Mouse (Mus musculus) T-cell, adult 2 months (primary cell): ENCODE data around the gene Ssbp2.

Experiments
- DNase-seq: peaks from one replicate; pipeline ENCODE4 v3.0.0; 2022; ENCODE audit warnings: low spot score

Gene Ssbp2

DNA sequence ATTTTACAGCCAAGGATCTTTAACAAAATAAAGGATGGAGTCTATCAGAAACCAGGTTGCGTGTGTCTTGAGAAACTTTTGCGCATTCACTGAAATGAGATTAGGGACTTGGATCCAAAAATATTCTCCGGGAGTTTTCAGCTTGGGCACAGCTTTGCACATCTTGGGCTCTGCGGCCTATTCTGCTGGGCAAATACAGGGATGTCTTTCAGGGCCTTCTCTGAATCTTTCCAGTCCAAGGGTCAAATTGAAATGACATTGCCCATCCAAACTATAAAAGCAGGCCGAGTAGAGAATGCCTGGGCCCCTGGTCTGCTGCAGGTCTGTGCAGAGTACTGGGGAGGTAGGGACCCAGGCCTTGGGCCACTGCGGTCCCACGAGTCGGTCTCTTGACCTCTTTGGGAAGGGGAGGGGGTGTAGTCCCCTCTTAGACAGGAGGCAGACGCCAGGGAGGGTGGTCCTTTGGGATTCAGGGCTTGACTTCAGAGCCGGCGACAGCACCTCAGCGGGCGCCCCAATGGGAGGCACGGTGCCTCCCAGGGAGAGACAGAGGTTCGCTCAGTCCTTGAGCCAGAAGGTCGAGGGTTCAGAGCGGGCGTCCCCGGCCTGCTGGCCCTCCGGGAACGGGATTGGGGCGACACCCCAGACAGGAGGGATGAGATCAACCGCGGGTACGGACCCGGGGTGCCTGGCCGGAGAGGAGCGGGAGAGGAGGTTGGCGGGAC is at the start of gene Ssbp2:
TSS of gene Ssbp2 (plus strand) at position 388 of the 725 bp plus-strand sequence.
- no peak for DNase-seq

DNA sequence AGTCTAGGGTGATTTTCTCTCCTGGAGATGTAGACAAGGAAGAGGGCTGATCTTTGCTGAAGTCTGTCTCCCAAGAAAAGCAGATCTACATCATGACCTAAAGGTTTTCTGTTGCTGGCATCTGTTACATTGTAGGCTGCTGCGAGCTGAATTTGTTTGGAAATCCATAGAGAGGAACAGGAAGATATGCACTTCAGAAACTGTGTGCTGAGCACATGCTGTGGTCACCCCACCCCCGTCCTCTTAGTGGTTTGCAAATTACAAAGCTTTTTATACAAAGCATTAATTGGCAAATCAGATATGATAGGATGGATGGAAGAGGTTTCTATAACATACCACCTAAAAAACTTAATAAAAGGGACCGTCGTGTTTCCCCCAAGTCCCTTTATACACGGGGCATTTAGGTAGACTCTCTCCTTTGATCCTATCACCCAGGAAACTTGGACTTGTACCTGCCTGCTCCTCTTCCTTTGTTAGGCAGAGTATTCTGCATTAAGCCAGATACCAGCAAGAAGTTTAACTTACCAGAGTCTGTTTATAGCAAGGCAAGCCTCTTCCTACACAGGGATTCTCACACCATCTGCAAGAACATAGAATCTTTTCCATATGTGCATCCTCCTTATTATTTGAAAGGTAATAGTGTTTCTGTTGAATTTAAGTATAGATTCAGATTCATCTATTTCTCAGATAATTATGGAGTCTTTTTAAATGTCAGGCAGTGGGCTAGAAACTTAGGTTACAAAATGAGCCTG is 46.2 kb upstream of the Ssbp2 start:
- DNase-seq: no peak

DNA sequence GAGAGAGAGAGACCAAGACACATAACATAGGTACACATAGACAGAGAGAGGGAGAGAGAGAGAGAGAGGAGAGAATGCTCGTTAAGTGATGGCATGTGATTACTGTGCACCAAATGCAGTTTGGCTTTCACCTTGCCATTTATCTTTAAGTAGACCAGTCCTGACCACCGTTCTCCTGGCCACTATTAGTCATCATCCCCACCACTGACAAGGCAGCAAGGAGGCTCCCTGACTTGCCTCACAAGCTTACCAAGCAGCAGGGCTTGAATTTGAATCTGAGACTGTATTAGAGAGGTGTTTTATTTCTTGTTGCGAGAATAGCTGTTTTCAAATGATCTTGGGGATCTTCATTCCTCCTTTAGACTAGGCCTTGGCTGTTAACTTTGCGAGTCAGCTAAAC is 44.2 kb upstream of the Ssbp2 start:
- DNase-seq: no peak

DNA sequence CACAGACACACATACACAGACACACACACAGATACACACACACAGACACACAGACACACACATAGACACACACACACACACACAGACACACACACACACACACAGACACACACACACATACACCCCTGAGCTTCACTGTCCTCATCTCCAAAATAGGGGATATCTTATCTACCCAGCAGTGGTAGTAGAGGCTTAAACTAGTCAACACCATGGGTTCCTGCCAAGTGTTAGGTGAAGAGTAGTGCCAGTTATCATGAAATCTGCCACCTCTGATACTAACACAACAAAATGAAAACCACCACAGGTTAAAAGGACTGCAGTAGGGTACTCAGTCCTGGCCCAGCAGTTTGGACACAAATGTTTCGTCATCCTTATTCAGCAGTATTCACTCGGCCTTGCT is 43.4 kb upstream of the Ssbp2 start:
- no peak for DNase-seq

DNA sequence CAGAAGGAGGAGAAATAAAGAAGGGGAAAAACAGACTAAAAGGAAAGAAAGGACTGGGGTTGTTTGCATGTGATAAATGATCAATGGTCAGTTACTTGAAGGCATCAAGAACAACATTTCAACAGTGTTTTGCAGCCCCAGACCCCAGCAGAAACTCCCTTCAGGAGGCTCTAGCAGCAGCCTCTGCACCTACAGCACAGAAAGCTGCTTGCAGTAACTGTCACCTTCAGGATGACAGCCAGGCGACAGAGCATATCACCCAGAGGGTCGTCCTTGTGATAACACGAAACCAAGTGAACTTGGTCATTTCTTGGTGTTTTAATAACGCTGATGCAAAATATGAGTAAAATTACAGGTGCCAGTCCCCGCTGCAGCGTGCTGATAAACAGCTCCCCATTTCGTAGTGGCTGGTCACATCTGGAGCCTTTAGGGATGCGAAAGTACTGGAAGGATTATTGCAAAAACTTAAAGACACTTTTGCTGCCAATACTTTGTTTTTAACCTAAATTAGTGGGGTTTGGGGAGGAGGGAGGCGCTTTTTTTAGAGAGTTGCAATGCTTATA is 38.6 kb upstream of the Ssbp2 start:
- no peak for DNase-seq

DNA sequence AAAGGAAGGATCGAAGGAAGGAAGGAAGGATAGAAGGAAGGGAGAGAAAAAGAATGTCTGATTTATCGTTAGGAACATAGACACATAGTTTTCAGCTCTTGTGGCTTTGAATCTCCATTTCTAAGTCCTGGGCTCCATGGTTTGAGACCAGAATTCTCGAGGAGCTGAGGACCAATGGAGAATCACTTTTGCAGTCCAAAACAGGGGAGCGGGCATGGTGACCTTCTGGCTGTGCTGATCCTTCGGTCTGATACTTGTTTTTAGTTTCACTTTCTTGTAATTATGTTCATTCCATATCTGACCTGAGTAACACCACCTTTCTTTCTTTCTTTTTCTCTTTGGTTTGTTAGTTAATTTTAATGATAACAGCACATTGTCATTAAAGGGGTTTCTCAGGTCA is 29.2 kb upstream of the Ssbp2 start:
- no peak for DNase-seq

DNA sequence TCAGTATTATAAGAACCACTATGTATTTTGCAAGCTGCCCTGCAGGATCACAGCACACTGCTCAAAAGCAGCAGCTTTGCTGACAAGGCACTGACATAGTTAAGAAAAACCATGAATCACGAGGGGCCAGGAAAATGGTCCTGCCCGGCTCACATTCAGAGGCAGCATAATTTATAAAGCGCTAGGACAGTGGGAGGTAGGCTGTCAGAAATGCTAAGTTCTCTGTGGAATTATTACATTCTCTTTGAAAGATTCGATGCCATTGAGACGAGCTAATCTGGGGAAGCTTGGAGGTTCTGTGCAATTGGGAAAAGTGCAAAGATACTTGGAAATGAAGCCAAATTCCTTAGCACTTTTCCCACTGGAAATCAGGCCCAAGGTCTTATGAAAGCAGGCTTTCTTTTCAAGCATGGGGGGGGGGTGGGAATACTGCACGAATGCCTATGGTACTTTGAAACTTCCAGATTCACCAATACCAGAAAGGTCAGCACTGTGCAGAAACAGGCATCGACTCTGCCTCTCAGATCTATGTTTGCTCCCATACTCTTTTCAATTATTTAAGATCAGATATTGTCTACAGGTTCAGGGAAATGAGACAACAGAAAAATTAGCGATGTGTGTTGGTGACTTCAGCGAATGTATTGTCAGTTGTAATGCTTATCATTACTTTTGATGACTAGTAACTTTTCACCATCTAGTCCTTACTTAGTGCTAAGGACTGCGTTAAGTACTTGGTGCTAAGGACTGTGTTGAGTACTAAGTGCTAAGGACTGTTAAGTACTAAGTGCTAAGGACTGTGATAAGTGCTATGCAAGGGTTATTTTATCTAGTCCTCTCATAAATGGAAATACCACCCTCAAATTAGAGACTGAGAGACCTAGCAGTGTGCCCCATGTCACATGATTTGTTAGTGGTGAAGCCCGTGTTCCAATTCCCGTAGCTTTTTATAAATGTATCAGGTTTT is 28.4 kb upstream of the Ssbp2 start:
- no peak for DNase-seq

DNA sequence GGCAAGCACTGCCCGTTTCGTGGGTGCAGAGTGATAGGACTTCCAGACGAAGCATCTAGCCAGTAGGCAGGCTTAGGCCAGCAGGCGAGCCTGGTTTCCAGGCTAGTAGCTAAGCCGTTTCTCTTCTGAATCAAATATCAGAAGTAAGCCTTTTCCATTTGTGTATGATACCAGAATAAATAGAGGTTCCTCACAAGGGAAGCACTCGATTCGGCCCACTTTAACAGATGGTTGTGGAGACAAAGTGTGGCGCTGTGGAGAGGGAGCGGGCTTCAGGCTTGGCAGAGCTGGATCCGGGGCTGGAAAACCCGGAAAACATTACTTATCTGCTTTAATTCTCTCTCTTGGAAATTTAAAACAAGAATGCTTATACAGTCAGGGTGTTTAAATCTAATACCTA is 27.1 kb upstream of the Ssbp2 start:
- no peak for DNase-seq

DNA sequence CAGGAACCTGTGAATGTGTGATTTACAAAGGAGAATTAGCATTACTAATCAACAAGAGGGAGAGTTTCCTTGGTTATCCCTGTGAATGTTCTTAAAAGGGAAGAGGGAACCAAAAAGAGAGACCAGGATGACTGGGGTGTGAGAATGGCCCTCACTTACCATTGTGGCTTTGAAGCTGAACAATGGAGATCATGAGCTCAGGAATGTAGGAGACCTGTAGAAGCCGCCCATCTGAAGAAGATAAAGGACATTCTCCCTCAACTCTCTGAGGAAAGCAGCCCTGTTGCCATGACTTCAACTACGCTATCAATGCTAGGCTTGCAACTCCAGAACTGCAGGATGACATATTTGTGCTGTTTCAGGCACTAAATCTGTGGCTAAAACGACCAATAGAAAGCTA is 22.2 kb upstream of the Ssbp2 start:
- DNase-seq: no peak

DNA sequence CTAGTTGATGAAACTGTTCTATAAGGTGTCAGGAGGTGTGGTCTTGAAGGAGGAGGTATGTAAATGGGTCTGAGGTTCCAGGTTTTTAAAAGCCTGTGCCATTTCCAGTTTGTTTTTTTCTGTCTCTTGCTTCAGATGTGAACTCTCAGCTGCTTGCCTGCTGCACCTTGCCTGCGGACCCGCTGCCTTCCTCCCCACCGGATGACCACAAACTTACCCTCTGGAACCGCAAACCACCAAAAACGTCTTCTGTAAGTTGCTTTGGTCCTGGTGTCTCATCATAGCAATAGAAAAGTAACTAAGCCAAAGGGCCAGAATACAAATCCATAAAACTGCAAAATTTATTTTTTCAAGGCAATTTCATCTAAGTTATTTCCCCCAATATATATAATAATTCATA is 18.6 kb upstream of the Ssbp2 start:
- peak; percentile 6 for DNase-seq

DNA sequence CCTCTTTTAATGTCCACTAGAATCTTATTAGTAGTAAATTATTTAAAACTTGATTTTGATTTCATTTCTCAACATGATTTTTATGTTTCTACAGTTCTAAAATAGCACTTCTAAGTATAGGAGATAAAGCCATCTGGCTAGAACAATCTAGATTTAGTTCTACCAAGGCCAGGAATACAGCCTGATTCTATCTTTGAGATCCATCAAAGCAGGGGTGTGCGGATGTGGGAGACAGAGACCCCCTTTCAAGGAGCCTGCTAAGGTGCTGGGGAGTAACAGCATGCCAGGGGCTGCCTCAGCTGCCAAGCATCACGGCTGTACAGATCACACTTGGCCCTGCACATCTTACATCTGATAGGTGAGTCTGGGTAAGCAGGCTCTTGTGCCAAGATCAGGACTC is 13.4 kb upstream of the Ssbp2 start:
- no peak for DNase-seq

DNA sequence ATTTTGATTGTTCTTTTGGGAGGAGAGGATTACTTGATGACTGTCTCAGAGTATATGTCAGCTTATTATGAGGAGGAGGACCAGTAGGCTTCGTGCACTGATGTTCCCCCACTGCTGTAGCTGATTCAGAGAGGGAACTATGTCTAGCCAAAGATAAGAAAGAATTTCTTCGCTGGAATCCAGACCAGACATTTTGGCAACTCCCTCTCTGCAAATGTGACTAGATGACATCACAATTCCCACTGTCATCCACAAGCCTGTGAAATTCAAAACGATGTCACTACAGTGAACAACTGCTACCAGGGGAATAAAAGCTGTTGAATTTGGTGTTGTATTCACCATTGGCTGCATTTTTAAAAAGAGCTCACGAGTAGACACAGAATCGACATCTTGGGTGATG is 11.1 kb upstream of the Ssbp2 start:
- no peak for DNase-seq

DNA sequence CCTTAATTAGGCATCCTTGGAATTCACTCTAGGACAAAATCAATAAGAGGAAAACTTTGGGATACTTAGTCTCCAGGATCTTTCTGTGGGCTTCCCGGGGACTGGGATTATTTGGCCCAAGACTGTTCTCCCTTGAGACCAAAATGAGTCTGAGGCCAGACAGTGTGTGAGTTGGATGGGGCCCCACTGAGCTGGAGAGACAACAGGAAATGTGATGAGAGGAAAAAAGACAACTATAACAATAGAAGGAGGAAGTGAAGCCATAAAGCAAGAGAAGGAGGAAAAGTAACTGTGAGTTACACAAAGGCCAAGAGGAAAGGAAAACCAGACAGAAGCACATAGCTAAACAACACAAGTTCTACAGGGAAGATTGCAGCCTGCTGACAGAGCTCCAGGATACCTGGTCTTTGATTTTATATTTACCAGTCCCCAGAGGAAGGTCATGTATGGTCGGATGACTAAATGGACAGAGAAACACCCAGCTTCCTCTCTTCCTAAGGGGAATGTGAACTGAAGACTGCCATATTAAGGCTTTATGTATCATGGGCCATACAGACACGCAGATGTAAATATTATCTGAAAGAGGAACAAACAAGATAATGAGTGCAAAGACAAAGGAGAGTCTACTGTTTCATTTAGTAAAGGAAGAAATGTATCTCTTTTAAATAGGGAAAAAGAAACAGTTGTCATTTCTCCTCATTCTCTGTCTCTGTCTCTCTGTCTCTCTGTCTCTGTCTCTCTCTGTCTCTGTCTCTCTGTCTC is 8.5 kb upstream of the Ssbp2 start:
- DNase-seq: no peak

DNA sequence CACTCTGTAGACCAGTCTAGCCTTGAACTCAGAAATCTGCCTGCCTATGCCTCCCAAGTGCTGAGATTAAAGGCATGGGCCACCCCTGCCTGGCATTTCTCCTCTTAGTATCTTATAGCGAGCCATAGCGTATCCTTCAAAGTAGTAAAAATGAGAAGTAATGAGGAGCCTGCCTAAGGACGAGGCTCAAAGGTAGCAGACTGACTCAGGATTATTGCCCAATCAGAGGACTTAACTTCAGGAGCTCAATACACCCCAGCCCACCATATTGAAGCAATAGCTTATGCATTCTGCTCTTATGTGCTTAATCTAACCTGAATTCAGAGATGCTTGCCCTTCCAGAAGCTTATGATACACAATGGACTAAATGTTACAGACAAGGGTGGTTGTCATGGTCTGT is 7.8 kb upstream of the Ssbp2 start:
- DNase-seq: no peak

DNA sequence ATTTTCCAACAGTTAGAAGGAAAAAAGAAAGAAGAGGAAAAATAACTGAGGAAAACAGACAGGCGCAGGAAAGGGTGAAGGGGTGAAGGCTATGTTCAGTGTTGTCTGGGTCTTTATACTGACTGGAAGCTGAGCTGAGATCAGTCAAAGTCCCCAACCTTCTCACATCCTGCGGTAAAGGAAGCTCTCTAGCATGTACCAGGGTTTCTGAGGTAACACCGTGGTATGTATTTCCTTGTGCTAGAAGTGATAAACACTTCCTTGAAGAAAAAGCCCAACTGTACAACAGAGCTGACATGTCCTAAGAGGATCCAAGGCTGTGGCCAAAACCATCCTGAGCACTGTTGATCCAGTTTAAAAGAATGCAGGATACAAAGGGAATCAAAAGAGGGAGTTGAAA is 6.8 kb upstream of the Ssbp2 start:
- peak; percentile 57 for DNase-seq

DNA sequence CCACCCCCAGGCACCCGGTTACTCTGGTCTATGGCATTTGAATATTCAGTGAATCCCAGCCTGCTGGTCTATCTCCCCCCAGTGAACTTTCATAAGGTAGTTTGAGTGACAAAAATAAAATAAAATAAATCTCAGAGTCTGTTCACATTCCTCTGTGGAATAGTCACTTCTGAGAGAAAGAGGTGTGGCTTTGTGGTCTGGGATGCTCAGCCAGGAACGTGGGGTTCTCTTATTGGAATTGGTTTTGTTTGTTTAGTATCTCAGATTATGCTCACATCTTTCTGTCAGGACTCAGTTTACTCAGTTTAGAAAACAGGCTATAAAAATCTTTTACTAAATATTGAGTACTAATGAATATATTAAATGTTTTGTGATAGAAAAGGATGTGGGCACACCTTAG is 4.0 kb upstream of the Ssbp2 start:
- no peak for DNase-seq

DNA sequence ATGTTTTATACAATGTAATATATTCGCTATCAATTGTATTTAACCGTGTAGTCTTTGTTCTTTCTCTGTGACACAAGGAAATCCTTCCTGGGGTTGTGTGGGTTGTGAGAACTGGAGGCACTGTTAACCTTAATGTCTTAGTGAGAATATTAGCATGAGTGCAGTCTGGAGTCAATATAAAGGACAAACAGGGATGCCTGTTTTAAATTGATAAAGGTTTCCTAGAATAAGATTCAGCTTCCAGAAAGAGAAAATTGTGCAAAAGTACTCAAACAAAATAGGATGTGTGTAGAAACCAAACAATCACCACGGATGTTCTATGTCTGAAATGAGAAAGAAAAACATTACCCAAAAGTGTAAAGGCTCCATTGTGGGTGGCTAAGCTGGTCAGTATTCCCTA is 3.3 kb upstream of the Ssbp2 start:
- DNase-seq: no peak

DNA sequence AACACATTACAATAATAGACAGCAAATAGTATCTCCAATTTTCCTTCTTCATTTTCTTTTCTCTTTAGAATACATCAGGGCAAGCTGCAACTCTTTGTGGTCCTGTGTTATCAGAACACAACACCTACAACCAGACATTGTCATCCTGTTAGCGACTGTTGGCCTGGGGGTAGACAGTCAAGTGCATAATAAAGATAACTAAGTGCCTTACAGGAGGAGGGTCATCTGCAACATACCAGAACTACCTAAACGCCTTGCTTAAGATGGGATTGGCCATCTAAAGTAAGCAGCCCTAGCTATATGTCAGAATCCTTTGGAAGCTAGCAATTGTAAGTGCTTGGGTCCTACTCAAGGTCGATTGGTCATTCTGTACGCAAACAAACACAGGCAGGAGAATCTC is 2.1 kb upstream of the Ssbp2 start:
- no peak for DNase-seq

DNA sequence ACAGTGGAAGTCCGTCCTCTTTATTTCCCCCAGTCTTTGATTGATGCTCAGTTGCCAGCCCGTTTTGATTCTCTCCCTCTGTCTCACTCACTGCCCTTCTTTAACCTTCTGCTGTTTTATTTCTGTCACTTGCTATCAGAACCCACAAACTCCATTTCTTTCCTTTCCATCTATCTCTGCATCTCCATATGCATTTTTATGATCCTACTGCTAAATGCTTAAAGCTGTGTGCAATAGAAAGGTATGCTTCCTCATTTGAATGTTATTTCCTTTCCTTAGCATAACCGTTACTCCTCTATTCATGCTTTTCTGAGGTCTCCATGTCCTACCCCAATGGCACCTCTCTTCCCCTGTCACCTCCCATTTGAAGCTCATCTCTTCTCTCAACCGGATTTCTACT is 594 bp upstream of the Ssbp2 start:
- DNase-seq: no peak

DNA sequence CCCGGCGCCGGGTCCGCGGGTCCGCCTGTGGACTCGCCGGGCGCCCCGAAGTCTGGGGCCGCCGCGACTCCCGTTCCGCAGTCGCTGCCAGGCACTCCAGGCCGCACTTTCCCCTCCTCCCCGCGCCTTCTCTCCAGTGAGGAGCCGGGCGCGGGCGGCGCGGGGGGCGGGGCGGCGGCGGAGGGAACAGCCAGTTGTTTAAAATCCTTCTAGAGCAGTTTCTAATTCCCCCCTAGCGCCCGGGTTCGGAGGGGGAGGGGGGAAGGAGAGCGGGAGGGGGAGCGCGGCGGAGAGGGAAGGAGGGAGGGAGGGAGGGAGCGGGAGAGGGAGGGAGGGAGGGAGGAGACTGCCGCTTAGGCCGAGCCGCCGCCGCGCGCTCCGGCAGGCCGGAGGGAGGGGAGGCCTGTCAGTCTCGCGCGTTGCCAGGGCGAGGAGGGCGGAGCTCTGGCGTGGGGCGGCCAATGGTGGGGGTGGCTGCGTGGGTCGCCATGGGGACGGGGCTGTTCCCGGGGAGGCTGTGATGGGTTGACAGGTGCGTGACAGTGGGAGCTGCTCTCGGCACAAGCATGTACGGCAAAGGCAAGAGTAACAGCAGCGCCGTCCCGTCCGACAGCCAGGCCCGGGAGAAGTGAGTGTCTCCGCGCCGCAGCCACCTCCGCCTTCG is 670 bp downstream of the Ssbp2 start:
- peak; percentile 99 for DNase-seq

DNA sequence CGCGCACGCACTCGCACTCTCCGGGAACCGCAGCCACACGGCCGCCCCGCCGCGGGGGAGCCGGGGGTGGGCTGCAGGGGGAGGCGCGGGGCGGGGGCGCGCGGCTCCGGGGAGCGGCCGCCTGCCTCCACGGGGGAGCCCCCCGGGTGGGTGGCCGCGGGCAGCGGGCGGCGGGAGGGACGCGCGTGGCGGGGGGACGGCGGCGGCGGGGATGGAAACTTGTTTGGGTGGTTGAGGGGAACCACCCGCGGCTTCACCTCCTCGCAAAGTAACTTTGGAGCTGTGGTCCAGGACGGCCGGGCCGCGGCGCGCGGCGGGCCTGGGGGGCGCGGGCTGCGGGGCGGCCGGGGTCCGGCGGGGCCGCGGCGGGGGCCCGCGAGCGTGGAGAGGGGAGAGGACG is 1.2 kb downstream of the Ssbp2 start:
- no peak for DNase-seq
